ENCODE assay signal across 12 mouse cellular contexts in genomic region chr17:45815341-45815740, GRCm38 (mm10).
DNase-seq lines count a peak whose midpoint lies in the region; ATAC-seq lines count a peak whose summit lies in the region.
"Had no signal": no experiment of that assay in that cellular context is flagged by ENCODE, and none has a peak within 500 bp of the region (broad histone marks: within the 10 kb centered on the region; RNA-seq: fewer than 3 reads in every experiment).

No protein-coding gene starts in this region.

- DNase-seq in 416B (ENCODE audit: low read depth) (peak; percentile 83), NIH3T3 (ENCODE audit: low read depth) (peak; percentile 45)
- no peak for DNase-seq in kidney, adult 11 months
- no peak for DNase-seq in right cerebral cortex, adult 2 months (ENCODE audit: low spot score in 2 of 2)
- DNase-seq: forebrain, postnatal 0 days had no signal

- H3K4me1 ChIP-seq in heart, embryonic 13.5 days: peaks cover 43% of the 10 kb centered on the region
- peaks cover 28% of the 10 kb centered on the region for H3K4me1 ChIP-seq in heart, embryonic 11.5 days (ENCODE audit: control insufficient read depth, insufficient read depth, low read length)
- H3K4me1 ChIP-seq in intestine, embryonic 15.5 days (replicated peaks): peaks cover 22% of the 10 kb centered on the region

- H3K9ac ChIP-seq in heart, embryonic 13.5 days: peak overlapping the region; percentile 37; the same call in 1 of the 2 replicates
- H3K9ac ChIP-seq in heart, embryonic 11.5 days (ENCODE audit: low read depth, low read length): no peak overlapping the region; the same call in 1 of the 2 replicates
- no peak overlapping the region for H3K9ac ChIP-seq in intestine, embryonic 15.5 days
- H3K9ac ChIP-seq: forebrain, postnatal 0 days; hindbrain, embryonic 12.5 days; limb, embryonic 13.5 days had no signal

- H3K27me3 ChIP-seq in heart, embryonic 13.5 days (replicated peaks): peaks cover 74% of the 10 kb centered on the region
- H3K27me3 ChIP-seq in heart, embryonic 11.5 days (ENCODE audit: control insufficient read depth, insufficient read depth, low read length): peaks cover 23% of the 10 kb centered on the region
- H3K27me3 ChIP-seq in intestine, embryonic 15.5 days (replicated peaks): no peaks in the 10 kb centered on the region
- H3K27me3 ChIP-seq: hindbrain, embryonic 12.5 days; limb, embryonic 13.5 days had no signal

- no peak overlapping the region for H3K27ac ChIP-seq in heart, embryonic 13.5 days (replicated peaks)
- no peak overlapping the region; the same call in 1 of the 2 replicates for H3K27ac ChIP-seq in heart, embryonic 11.5 days (ENCODE audit: low read depth, low read length)
- peak overlapping the region; percentile 28 for H3K27ac ChIP-seq in intestine, embryonic 15.5 days
- H3K27ac ChIP-seq: hindbrain, embryonic 12.5 days; left cerebral cortex, adult 2 months; limb, embryonic 13.5 days had no signal

- H3K4me2 ChIP-seq in heart, embryonic 13.5 days: no peak overlapping the region
- no peak overlapping the region for H3K4me2 ChIP-seq in heart, embryonic 11.5 days
- H3K4me2 ChIP-seq in intestine, embryonic 15.5 days (replicated peaks): no peak overlapping the region
- H3K4me2 ChIP-seq: hindbrain, embryonic 12.5 days had no signal

- no peaks in the 10 kb centered on the region for H3K36me3 ChIP-seq in heart, embryonic 13.5 days
- no peaks in the 10 kb centered on the region for H3K36me3 ChIP-seq in heart, embryonic 11.5 days (ENCODE audit: control insufficient read depth, insufficient read depth, low read length)
- no peaks in the 10 kb centered on the region for H3K36me3 ChIP-seq in intestine, embryonic 15.5 days
- H3K36me3 ChIP-seq: hindbrain, embryonic 12.5 days; limb, embryonic 13.5 days had no signal

- ATAC-seq in heart, embryonic 13.5 days (ENCODE audit: extremely low read depth, insufficient number of reproducible peaks, low FRiP score, low TSS enrichment): no peak
- ATAC-seq in heart, embryonic 11.5 days (replicated peaks; ENCODE audit: insufficient number of reproducible peaks, low FRiP score, low TSS enrichment): no peak
- ATAC-seq in intestine, embryonic 15.5 days: 0 out of 2 replicates have a peak, but pooled peaks have one; percentile 30

- 29% methylated on average over 7 of the region's 7 CpGs for WGBS in heart, embryonic 13.5 days
- WGBS in heart, embryonic 11.5 days (ENCODE audit: insufficient replicate concordance): 36% methylated on average over 7 of the region's 7 CpGs
- 31% methylated on average over 7 of the region's 7 CpGs for WGBS in intestine, embryonic 15.5 days

- H3K9me3 ChIP-seq in heart, embryonic 13.5 days: no peaks in the 10 kb centered on the region
- H3K9me3 ChIP-seq in heart, embryonic 11.5 days (replicated peaks; ENCODE audit: control insufficient read depth, low read length): no peaks in the 10 kb centered on the region
- H3K9me3 ChIP-seq in intestine, embryonic 15.5 days: no peaks in the 10 kb centered on the region
- H3K9me3 ChIP-seq: hindbrain, embryonic 12.5 days; limb, embryonic 13.5 days; megakaryocyte, embryonic 14.5 days had no signal

- H3K4me3 ChIP-seq in heart, embryonic 13.5 days: no peak overlapping the region
- H3K4me3 ChIP-seq in heart, embryonic 11.5 days (ENCODE audit: low read depth, low read length): no peak overlapping the region
- no peak overlapping the region for H3K4me3 ChIP-seq in intestine, embryonic 15.5 days (replicated peaks)
- H3K4me3 ChIP-seq: hindbrain, embryonic 12.5 days; left cerebral cortex, adult 2 months; limb, embryonic 13.5 days had no signal

Comparison
In these comparisons a context has a peak if more than half of its experiments do, and no peak if none do; other contexts are left out.
1. DNase-seq: peak in 416B (single experiment) and NIH3T3 (single experiment); none in kidney, adult 11 months (single experiment) and right cerebral cortex, adult 2 months (0 of 2).